Mouse (Mus musculus) midbrain, embryonic 15.5 days (tissue): ENCODE measurements around the gene Phf11a. TPM values are rescaled to one million over a fixed set of nuclear protein-coding genes. Genes with fewer than 3 reads are reported as not detected.

ENCODE experiments used
- ATAC-seq: fragments of 200-750 bp; cut with Nextera tagmentation; replicated peaks from 2 replicates; pipeline ENCODE4 v1.8.0; 2017; ENCODE audit warnings: moderate TSS enrichment
- H3K27ac ChIP-seq: fragments of 300-500 bp; sonication (generic); 2 replicates; pipeline ENCODE4 v1.5.1; 2015; ENCODE audit warnings: mild to moderate bottlenecking, inconsistent platforms
- H3K27me3 ChIP-seq: fragments of 300-500 bp; sonication (generic); replicated peaks from 2 replicates; pipeline ENCODE4 v1.6.1; 2015; ENCODE audit warnings: inconsistent platforms
- H3K36me3 ChIP-seq: fragments of 300-500 bp; sonication (generic); replicated peaks from 2 replicates; pipeline ENCODE4 v1.6.1; 2015; ENCODE audit warnings: inconsistent platforms
- H3K4me1 ChIP-seq: fragments of 300-500 bp; sonication (generic); 2 replicates; pipeline ENCODE4 v1.6.1; 2015; ENCODE audit warnings: inconsistent platforms
- H3K4me2 ChIP-seq: fragments of 300-500 bp; sonication (generic); 2 replicates; pipeline ENCODE4 v1.6.1; 2015; ENCODE audit warnings: inconsistent platforms, mild to moderate bottlenecking, moderate library complexity
- H3K4me3 ChIP-seq: fragments of 300-500 bp; sonication (generic); 2 replicates; pipeline ENCODE4 v1.5.1; 2015; ENCODE audit warnings: mild to moderate bottlenecking, inconsistent platforms
- H3K9ac ChIP-seq: fragments of 300-500 bp; sonication (generic); 2 replicates; pipeline ENCODE4 v1.6.1; 2015; ENCODE audit warnings: mild to moderate bottlenecking, inconsistent platforms
- H3K9me3 ChIP-seq: fragments of 300-500 bp; sonication (generic); 2 replicates; pipeline ENCODE4 v1.6.1; 2016; ENCODE audit warnings: inconsistent platforms
- WGBS: fragments of 180-500 bp; shearing (Covaris S2); methylation state at CpG from one replicate; pipeline ENCODE4 v1.1.7; 2015; ENCODE audit warnings: mixed read lengths; 5-methylcytosine and 5-hydroxymethylcytosine counted together
- polyA plus RNA-seq: library from polyadenylated mRNA; unstranded; fragments of >200 nt; fragmentation: Nextera tagmentation; extraction: Ambion mirVana; gene quantifications from 2 replicates; pipeline ENCODE4 v1.2.1, GENCODE M21; 2015

Phf11a gene
- polyA plus RNA-seq, 1 experiment from 2014 or later, result 0.22 TPM

DNA sequence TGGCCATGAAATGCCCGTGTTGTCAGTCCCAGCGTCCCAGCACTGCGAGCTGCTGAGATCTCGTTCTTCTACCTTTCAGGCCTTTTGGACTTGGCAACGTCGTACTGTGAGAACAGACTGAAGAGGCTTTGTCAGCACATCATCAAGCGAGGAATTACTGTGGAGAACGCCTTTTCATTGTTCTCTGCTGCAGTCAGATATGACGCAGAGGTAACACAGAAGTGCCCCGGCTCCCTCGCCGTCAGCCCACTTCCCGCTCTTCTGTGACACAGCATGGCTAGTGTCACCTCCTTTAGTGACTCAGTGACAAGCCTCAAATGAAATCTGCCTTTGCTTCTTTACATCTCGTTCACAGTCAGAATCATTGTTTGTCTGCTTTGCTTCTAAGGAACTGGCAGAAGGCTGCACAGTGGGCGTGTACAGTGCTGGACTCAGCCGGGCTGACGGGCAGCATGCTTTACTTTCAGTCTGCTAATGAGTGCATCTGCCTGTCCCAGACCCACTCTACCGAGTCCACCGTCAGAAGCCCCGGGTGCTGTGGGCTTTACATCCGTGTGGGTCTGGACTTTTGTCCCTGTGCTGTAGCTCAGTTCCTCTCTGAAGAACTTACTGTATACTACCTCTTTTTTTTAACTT is 66.9 kb downstream of the Phf11a start:
- H3K27ac ChIP-seq, result no peak overlapping the region
- peaks cover 55% of the 10 kb centered on the region for H3K36me3 ChIP-seq
- no peak overlapping the region for H3K4me3 ChIP-seq
- H3K4me1 ChIP-seq, result no peaks in the 10 kb centered on the region
- 87% methylated on average over 21 of the region's 21 CpGs for WGBS
- H3K9me3 ChIP-seq, result no peaks in the 10 kb centered on the region
- H3K4me2 ChIP-seq, result no peak overlapping the region
- H3K27me3 ChIP-seq, result no peaks in the 10 kb centered on the region
- ATAC-seq, result no peak
- no peak overlapping the region for H3K9ac ChIP-seq

DNA sequence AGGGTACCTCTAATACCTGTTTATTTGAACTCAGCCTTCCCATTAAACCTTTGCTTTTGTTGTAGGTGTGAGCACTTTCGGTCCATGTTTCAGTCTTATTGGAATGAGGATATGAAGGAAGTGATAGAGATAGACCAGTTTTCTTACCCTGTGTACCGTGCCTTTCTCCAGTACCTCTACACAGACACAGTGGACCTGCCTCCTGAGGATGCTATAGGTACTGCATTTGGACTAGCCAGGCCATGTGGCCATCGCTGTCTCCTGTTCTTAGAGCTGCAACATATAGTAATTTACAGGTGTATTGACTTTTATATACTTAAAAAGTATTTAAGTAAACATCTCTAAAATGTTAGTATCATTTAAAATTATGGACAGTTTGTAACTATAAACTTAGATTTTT is 67.5 kb downstream of the Phf11a start:
- Histone ChIP-seq H3K9me3 (no peaks in the 10 kb centered on the region), H3K4me2 (no peak overlapping the region), H3K4me1 (no peaks in the 10 kb centered on the region), H3K27ac (no peak overlapping the region), H3K4me3 (no peak overlapping the region), H3K9ac (no peak overlapping the region), H3K36me3 (peaks cover 51% of the 10 kb centered on the region), H3K27me3 (no peaks in the 10 kb centered on the region)
- WGBS, result 96% methylated on average over 3 of the region's 3 CpGs
- no peak for ATAC-seq

Other genes starting within 250 kb of the Phf11a start
- gene 1700129C05Rik, start 154.6 kb downstream of the Phf11a start, polyA plus RNA-seq, result not detected in 2 replicates
- gene Gm5142, start 118.8 kb downstream of the Phf11a start, polyA plus RNA-seq, result not detected in 2 replicates
- gene Rcbtb1, start 96.3 kb downstream of the Phf11a start, polyA plus RNA-seq, result 60.9 and 63.7 TPM in 2 replicates
- not detected in 2 replicates for gene Gm6904, start 37.3 kb downstream of the Phf11a start, polyA plus RNA-seq
- 0.87 TPM in 1 of 2 replicates, not detected in the other for gene Phf11b, start 43.8 kb upstream of the Phf11a start, polyA plus RNA-seq
- 0.50 and 0.60 TPM in 2 replicates for gene Phf11d, start 67.9 kb upstream of the Phf11a start, polyA plus RNA-seq
- 0.23 and 0.37 TPM in 2 replicates for gene Phf11c, start 97.9 kb upstream of the Phf11a start, polyA plus RNA-seq
- gene Setdb2, start 143.4 kb upstream of the Phf11a start, polyA plus RNA-seq, result 6.5 TPM in 2 replicates
- gene Cab39l, start 143.4 kb upstream of the Phf11a start, polyA plus RNA-seq, result 19.0 and 19.8 TPM in 2 replicates